Mouse (Mus musculus) erythroid progenitor cell, adult 5-6 weeks (primary cell): ENCODE measurements around the gene Plin1. TPM values are rescaled to one million over a fixed set of nuclear protein-coding genes. Genes with fewer than 3 reads are reported as not detected.

Experiments used
- total RNA-seq, 2 experiments: library from RNA; stranded (forward) in 1 of 2; stranded (reverse) in 1 of 2; fragments of 150-400 nt in 1 of 2; fragments of 186-747, 209-891 nt in 1 of 2; gene quantifications; 2 replicates each; pipeline versions ENCODE4 v1.2.3 to v1.2.4; 2015 to 2017; ENCODE audit warnings: low replicate concordance in 2 of 2

Gene Plin1
- total RNA-seq, 2 experiments from 2014 or later = not detected

Other genes with a start within 250 kb of the Plin1 start
- gene Rhcg, start 115.2 kb downstream of the Plin1 start, total RNA-seq (2015; ENCODE audit: low replicate concordance) = not detected in 2 replicates
- not detected in 2 replicates for gene Rhcg, start 115.2 kb downstream of the Plin1 start, total RNA-seq (2017; ENCODE audit: low replicate concordance)
- gene Ticrr, start 72.7 kb downstream of the Plin1 start, total RNA-seq (2015; ENCODE audit: low replicate concordance) = 52.3 and 68.3 TPM in 2 replicates
- 52.8 and 65.1 TPM in 2 replicates for gene Ticrr, start 72.7 kb downstream of the Plin1 start, total RNA-seq (2017; ENCODE audit: low replicate concordance)
- gene Kif7, start 17.2 kb downstream of the Plin1 start, total RNA-seq (2015; ENCODE audit: low replicate concordance) = not detected in 2 replicates
- gene Kif7, start 17.2 kb downstream of the Plin1 start, total RNA-seq (2017; ENCODE audit: low replicate concordance) = 0.13 TPM in 1 of 2 replicates, not detected in the other
- gene Pex11a, start 10.2 kb upstream of the Plin1 start, total RNA-seq (2015; ENCODE audit: low replicate concordance) = 1.3 and 4.0 TPM in 2 replicates
- gene Pex11a, start 10.2 kb upstream of the Plin1 start, total RNA-seq (2017; ENCODE audit: low replicate concordance) = not detected in 2 replicates
- gene Wdr93, start 10.3 kb upstream of the Plin1 start, total RNA-seq (2015; ENCODE audit: low replicate concordance) = not detected in 2 replicates
- not detected in 2 replicates for gene Wdr93, start 10.3 kb upstream of the Plin1 start, total RNA-seq (2017; ENCODE audit: low replicate concordance)
- gene Mesp1, start 60.9 kb upstream of the Plin1 start, total RNA-seq (2015; ENCODE audit: low replicate concordance) = not detected in 2 replicates
- not detected in 2 replicates for gene Mesp1, start 60.9 kb upstream of the Plin1 start, total RNA-seq (2017; ENCODE audit: low replicate concordance)
- gene Mesp2, start 77.8 kb upstream of the Plin1 start, total RNA-seq (2015; ENCODE audit: low replicate concordance) = not detected in 2 replicates
- gene Mesp2, start 77.8 kb upstream of the Plin1 start, total RNA-seq (2017; ENCODE audit: low replicate concordance) = not detected in 2 replicates
- not detected in 2 replicates for gene Anpep, start 128.2 kb upstream of the Plin1 start, total RNA-seq (2015; ENCODE audit: low replicate concordance)
- not detected in 2 replicates for gene Anpep, start 128.2 kb upstream of the Plin1 start, total RNA-seq (2017; ENCODE audit: low replicate concordance)
- 6.7 and 6.8 TPM in 2 replicates for gene Ap3s2, start 187.7 kb upstream of the Plin1 start, total RNA-seq (2015; ENCODE audit: low replicate concordance)
- 1.5 and 1.9 TPM in 2 replicates for gene Ap3s2, start 187.7 kb upstream of the Plin1 start, total RNA-seq (2017; ENCODE audit: low replicate concordance)
- gene Arpin, start 202.5 kb upstream of the Plin1 start, total RNA-seq (2015; ENCODE audit: low replicate concordance) = not detected in 2 replicates
- not detected in 2 replicates for gene Arpin, start 202.5 kb upstream of the Plin1 start, total RNA-seq (2017; ENCODE audit: low replicate concordance)